Mouse (Mus musculus): ENCODE measurements around the gene Cfp.

The Cfp gene

GRCm38 (mm10) chrX:20931364-20931763, at the start of gene Cfp:
Gene Cfp, minus strand, starts transcription at chrX:20931555.
- no peak for DNase-seq

- DNase-seq = no peak
Observed at GRCm38 (mm10) chrX:20980901-20981300, 49.5 kb upstream of the Cfp start.

DNA sequence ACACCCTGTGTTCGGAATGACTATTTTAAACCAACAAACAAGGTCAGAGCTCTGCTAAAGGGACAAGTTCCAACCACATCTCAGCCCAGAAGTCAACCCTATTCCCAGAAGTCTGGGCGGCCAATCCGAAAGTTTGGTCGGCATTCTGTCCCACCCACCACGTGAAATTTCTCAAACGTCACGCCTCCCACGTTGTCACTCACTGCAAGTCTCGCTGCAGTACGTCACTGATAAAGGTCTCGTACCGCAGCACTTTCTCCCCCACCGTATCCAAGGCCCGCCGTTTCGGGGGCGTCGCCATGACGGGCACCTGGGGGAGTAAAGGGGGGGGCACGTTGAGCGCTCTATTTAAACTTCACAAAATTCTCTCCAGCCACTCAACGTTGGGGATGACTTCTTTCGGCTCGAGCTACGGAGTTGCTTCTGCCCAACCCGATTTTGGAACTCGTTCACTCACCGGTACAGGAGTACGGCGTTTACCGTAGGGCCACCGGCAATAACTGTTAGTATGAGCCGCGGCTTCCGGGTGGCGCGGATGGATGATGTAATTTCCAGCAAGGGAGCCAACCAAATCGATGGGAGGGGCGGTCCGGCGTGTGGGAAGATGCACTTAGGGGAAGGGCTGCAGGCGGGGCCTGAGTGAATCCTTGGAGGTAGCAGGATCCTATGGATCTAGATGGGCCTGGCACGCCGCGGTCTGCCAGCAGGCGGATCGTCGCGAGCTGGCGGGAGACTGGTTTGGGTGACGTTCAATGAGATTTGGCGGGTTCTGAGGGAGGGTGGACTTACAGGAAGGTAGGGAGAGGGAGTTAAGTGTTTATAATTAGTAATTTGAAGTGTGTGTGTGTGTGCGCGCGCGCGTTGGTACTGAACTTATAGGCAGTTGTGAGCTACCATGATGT, 30.4 kb upstream of the Cfp start, which contains the start of gene Uxt:
Gene Uxt (minus strand): TSS at position 541 of the 902 bp plus-strand sequence.
- peak; percentile 92 to 94 for DNase-seq

DNA sequence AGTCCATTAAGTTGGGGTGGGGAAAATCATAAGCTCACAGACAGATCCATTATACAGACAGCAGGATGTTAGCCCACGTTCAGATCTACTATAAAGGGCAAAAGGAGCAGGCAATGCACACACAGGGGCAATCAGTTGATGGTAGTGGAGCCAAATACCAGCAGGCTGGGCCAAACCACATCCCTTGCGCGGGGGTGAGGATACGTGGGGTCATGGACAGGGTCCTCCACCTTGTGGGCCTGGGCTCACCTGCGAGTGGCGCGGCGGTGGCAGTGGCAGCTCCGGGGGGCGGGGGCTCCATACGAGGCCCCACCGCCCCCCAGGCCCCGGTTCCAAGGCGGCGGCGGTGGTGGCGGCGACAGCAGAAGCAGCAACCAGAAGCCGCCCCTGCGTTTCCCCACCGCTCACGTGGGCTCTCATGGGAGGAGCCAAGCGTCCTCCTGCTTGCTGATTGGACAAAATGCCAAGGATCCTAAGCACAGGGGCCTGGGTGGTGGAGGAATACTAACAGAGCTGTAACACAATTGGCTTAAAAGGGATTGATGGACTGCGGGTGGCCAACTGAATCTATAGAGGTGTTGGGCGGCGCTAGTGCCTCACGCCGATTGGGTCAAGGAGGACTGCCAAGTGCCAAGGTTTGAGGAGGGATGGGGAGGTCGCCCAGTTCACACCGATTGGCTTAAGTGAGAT, 19.0 kb upstream of the Cfp start, which contains the start of gene Elk1:
Gene Elk1 (minus strand): TSS at position 418 of the 690 bp plus-strand sequence.
- peak; percentile 88 to 91 for DNase-seq

- peak; percentile 73 to 77 for DNase-seq
Observed at GRCm38 (mm10) chrX:20946055-20946454, 14.7 kb upstream of the Cfp start.

DNA sequence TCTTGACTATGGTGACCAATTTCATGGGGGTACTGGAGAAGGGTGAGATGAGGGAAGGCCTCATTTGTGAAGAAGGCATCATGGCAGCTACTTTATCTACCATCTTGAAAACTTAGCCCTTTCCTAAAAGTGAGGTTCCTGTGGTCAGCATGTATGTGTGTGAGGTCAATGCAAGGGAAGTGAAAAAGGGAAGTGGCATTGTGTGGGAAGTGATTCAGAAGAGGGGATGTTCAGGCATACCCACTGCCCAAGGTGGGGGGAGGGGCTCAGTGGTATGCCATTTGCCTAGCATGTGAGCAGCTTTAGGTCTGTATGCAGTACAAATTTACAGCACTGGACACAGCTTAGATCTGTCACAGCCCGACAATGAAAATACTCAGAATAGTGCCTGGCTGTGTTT, 608 bp upstream of the Cfp start:
- DNase-seq = no peak

GRCm38 (mm10) chrX:20929859-20930258, 1.5 kb downstream of the Cfp start:
- no peak for DNase-seq

GRCm38 (mm10) chrX:20924976-20925375, 6.4 kb downstream of the Cfp start:
- DNase-seq = no peak

- DNase-seq = no peak
Observed at GRCm38 (mm10) chrX:20923506-20923905, 7.8 kb downstream of the Cfp start.

DNA sequence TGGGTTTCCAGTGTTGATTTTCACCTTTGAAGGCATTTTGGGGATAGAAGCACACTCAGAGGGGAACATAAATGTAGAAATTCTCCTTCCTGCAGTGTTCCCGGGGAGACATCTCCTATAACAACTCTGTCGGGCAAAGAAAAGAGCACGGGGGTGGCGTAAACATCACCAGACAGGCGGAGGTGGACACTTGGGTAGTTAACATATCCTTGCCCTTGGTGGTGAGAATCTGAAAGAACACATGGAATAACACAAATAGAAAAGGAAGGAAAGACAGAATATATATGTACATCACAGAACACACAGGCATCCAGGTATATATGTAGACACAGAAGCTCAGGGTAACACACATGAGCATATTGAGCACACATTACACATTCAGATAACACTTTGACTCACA, 10.0 kb downstream of the Cfp start:
- peak in 1 of 2 experiments; percentile 12 for DNase-seq

- peak; percentile 89 to 93 for DNase-seq
Observed at GRCm38 (mm10) chrX:20920844-20921364, 10.5 kb downstream of the Cfp start, which contains the start of gene Syn1. Gene Syn1, minus strand, starts transcription at chrX:20921004.

DNA sequence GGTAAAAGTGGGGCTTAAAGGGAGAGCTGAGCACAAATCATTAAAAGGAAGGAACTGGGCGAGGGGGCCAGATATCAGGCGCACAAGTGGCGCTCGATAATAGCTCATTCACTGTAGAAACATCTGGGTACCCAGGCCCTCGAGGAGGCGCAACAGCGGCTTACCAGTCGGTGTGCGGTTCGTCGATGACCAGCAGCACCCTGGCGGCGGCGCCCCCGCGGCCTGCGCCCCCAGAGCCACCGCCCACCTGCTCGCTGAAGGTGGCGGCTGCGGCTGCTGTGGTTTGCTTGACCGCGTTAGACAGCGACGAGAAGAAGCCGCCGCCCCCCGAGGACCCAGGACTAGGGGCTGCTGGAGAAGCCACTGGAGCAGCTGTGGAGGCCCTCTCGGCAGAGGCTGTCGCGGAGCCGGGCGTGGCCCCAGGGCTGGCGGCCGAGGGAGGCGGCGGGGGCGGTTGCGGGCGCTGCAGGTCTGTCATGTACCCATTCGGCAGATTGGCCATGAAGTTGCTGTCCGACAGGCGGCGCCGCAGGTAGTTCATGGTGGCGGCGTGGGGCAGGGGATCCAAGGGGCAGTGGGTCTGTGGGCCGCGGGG, 11.0 kb downstream of the Cfp start:
- DNase-seq = no peak

GRCm38 (mm10) chrX:20915075-20915474, 16.3 kb downstream of the Cfp start:
- no peak for DNase-seq

GRCm38 (mm10) chrX:20913726-20914125, 17.6 kb downstream of the Cfp start:
- DNase-seq = no peak

DNA sequence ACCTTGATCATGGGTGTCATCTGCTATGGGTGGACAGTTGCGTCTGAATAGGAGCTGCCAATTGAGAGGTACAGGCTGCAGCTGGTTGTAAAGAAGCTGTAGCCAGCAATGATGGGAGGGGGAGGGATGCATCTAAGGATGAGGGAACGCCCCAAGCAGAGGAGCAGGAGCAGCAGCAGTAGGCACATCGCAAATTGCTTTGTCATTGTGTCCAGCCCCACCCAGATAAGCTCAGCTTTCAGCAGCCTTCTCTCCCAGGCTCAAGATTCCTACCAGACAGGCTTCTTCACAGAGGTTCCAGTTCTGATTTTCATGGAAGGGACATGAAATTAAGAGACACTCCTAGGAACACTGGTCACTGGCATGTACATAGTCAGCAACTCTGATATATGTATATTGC, 21.3 kb downstream of the Cfp start:
- DNase-seq = no peak
